Mouse (Mus musculus): ENCODE results near the gene Amigo2. TPM values are rescaled to one million over a fixed set of nuclear protein-coding genes. Genes with fewer than 3 reads are reported as not detected.
A peak's percentile ranks its signal among the peaks of the same experiment; 100 is the strongest.

Gene Amigo2
- polyA plus RNA-seq (2016; fragmentation: Nextera tagmentation; extraction: Ambion mirVana): 4.3 and 4.4 TPM in 2 replicates

- Histone ChIP-seq H3K9me3 (replicated peaks) (no peaks in the 10 kb centered on the region), H3K36me3 (no peaks in the 10 kb centered on the region), H3K4me3 (peak within 1 kb of the TSS; percentile 82), H3K4me1 (peaks cover 24% of the 10 kb centered on the region), H3K27ac (replicated peaks) (peak within 1 kb of the TSS; percentile 93), H3K27me3 (ENCODE audit: low read depth, poor library complexity, severe bottlenecking) (peaks cover 22% of the 10 kb centered on the region)
- DNase-seq (ENCODE audit: low spot score): peak; percentile 69
- WGBS: under 1% methylated on average over 97 of the region's 125 CpGs
Observed at GRCm38 (mm10) chr15:97246911-97247790, at the start of gene Amigo2, which contains the start of gene Pced1b. Amigo2 (minus strand) TSS chr15:97247287. Pced1b (plus strand) TSS chr15:97247107.

- WGBS: 86% methylated on average over 21 of the region's 21 CpGs
- Histone ChIP-seq H3K4me3 (no peak overlapping the region), H3K9me3 (replicated peaks) (no peaks in the 10 kb centered on the region), H3K27me3 (ENCODE audit: low read depth, poor library complexity, severe bottlenecking) (no peaks in the 10 kb centered on the region), H3K36me3 (0 out of 2 replicates have a peak, but pooled peaks cover 3% of the 10 kb centered on the region), H3K4me1 (0 out of 2 replicates have a peak, but pooled peaks cover 2% of the 10 kb centered on the region), H3K27ac (replicated peaks) (no peak overlapping the region)
- no peak for DNase-seq (ENCODE audit: low spot score)
Observed at GRCm38 (mm10) chr15:97291291-97292050, 44.4 kb upstream of the Amigo2 start.

- H3K9me3 ChIP-seq (replicated peaks): no peaks in the 10 kb centered on the region
- no peaks in the 10 kb centered on the region for H3K27me3 ChIP-seq (ENCODE audit: low read depth, poor library complexity, severe bottlenecking)
- no peak for DNase-seq (ENCODE audit: low spot score)
- WGBS: 94% methylated on average over 6 of the region's 6 CpGs
- no peak overlapping the region for H3K4me3 ChIP-seq
- 0 out of 2 replicates have a peak, but pooled peaks cover 2% of the 10 kb centered on the region for H3K4me1 ChIP-seq
- 0 out of 2 replicates have a peak, but pooled peaks cover 3% of the 10 kb centered on the region for H3K36me3 ChIP-seq
- H3K27ac ChIP-seq (replicated peaks): no peak overlapping the region
Observed at GRCm38 (mm10) chr15:97290351-97290750, 43.3 kb upstream of the Amigo2 start.

GRCm38 (mm10) chr15:97289176-97289575, 42.1 kb upstream of the Amigo2 start:
- 87% methylated on average over 4 of the region's 4 CpGs for WGBS

GRCm38 (mm10) chr15:97288690-97289089, 41.6 kb upstream of the Amigo2 start:
- Histone ChIP-seq H3K4me3 (no peak overlapping the region), H3K9me3 (replicated peaks) (no peaks in the 10 kb centered on the region), H3K27ac (replicated peaks) (no peak overlapping the region), H3K27me3 (ENCODE audit: low read depth, poor library complexity, severe bottlenecking) (no peaks in the 10 kb centered on the region), H3K36me3 (0 out of 2 replicates have a peak, but pooled peaks cover 3% of the 10 kb centered on the region), H3K4me1 (0 out of 2 replicates have a peak, but pooled peaks cover 2% of the 10 kb centered on the region)
- 85% methylated on average over 13 of the region's 13 CpGs for WGBS
- no peak for DNase-seq (ENCODE audit: low spot score)

More at GRCm38 (mm10) chr15:97289176-97289575, 42.1 kb upstream of the Amigo2 start:
- Histone ChIP-seq H3K9me3 (replicated peaks) (no peaks in the 10 kb centered on the region), H3K27me3 (ENCODE audit: low read depth, poor library complexity, severe bottlenecking) (no peaks in the 10 kb centered on the region), H3K4me1 (0 out of 2 replicates have a peak, but pooled peaks cover 2% of the 10 kb centered on the region), H3K36me3 (0 out of 2 replicates have a peak, but pooled peaks cover 3% of the 10 kb centered on the region), H3K4me3 (no peak overlapping the region), H3K27ac (replicated peaks) (no peak overlapping the region)
- DNase-seq (ENCODE audit: low spot score): no peak

GRCm38 (mm10) chr15:97287436-97288143, 40.5 kb upstream of the Amigo2 start:
- Histone ChIP-seq H3K27ac (replicated peaks) (no peak overlapping the region), H3K9me3 (replicated peaks) (no peaks in the 10 kb centered on the region), H3K4me3 (no peak overlapping the region), H3K36me3 (0 out of 2 replicates have a peak, but pooled peaks cover 3% of the 10 kb centered on the region), H3K4me1 (peaks cover 11% of the 10 kb centered on the region), H3K27me3 (ENCODE audit: low read depth, poor library complexity, severe bottlenecking) (no peaks in the 10 kb centered on the region)
- no peak for DNase-seq (ENCODE audit: low spot score)
- WGBS: 88% methylated on average over 5 of the region's 5 CpGs

GRCm38 (mm10) chr15:97286731-97287130, 39.6 kb upstream of the Amigo2 start:
- no peak overlapping the region for H3K27ac ChIP-seq (replicated peaks)
- WGBS: 80% methylated on average over 10 of the region's 10 CpGs
- H3K4me3 ChIP-seq: no peak overlapping the region
- 0 out of 2 replicates have a peak, but pooled peaks cover 2% of the 10 kb centered on the region for H3K36me3 ChIP-seq
- DNase-seq (ENCODE audit: low spot score): no peak
- no peaks in the 10 kb centered on the region for H3K9me3 ChIP-seq (replicated peaks)
- no peaks in the 10 kb centered on the region for H3K27me3 ChIP-seq (ENCODE audit: low read depth, poor library complexity, severe bottlenecking)
- peaks cover 19% of the 10 kb centered on the region for H3K4me1 ChIP-seq

GRCm38 (mm10) chr15:97285665-97286212, 38.7 kb upstream of the Amigo2 start:
- peaks cover 22% of the 10 kb centered on the region for H3K4me1 ChIP-seq
- no peak for DNase-seq (ENCODE audit: low spot score)
- no peak overlapping the region for H3K27ac ChIP-seq (replicated peaks)
- H3K4me3 ChIP-seq: no peak overlapping the region
- H3K36me3 ChIP-seq: no peaks in the 10 kb centered on the region
- WGBS: 94% methylated on average over 10 of the region's 10 CpGs
- H3K9me3 ChIP-seq (replicated peaks): no peaks in the 10 kb centered on the region
- H3K27me3 ChIP-seq (ENCODE audit: low read depth, poor library complexity, severe bottlenecking): no peaks in the 10 kb centered on the region

- Histone ChIP-seq H3K4me1 (peaks cover 26% of the 10 kb centered on the region), H3K36me3 (no peaks in the 10 kb centered on the region), H3K4me3 (no peak overlapping the region), H3K9me3 (replicated peaks) (no peaks in the 10 kb centered on the region), H3K27me3 (ENCODE audit: low read depth, poor library complexity, severe bottlenecking) (no peaks in the 10 kb centered on the region), H3K27ac (replicated peaks) (no peak overlapping the region)
- DNase-seq (ENCODE audit: low spot score): no peak
- 85% methylated on average over 5 of the region's 5 CpGs for WGBS
Observed at GRCm38 (mm10) chr15:97284201-97284600, 37.1 kb upstream of the Amigo2 start.

GRCm38 (mm10) chr15:97282572-97282881, 35.4 kb upstream of the Amigo2 start:
- DNase-seq (ENCODE audit: low spot score): no peak
- H3K36me3 ChIP-seq: no peaks in the 10 kb centered on the region
- no peaks in the 10 kb centered on the region for H3K9me3 ChIP-seq (replicated peaks)
- peaks cover 24% of the 10 kb centered on the region for H3K4me1 ChIP-seq
- WGBS: 56% methylated on average over 6 of the region's 6 CpGs
- H3K27ac ChIP-seq (replicated peaks): peak overlapping the region; percentile 57; the same call in 1 of the 2 replicates
- H3K4me3 ChIP-seq: no peak overlapping the region
- H3K27me3 ChIP-seq (ENCODE audit: low read depth, poor library complexity, severe bottlenecking): no peaks in the 10 kb centered on the region

- DNase-seq (ENCODE audit: low spot score): peak; percentile 25
- Histone ChIP-seq H3K36me3 (no peaks in the 10 kb centered on the region), H3K27ac (replicated peaks) (peak overlapping the region; percentile 57; the same call in 1 of the 2 replicates), H3K27me3 (ENCODE audit: low read depth, poor library complexity, severe bottlenecking) (no peaks in the 10 kb centered on the region), H3K4me1 (peaks cover 28% of the 10 kb centered on the region), H3K9me3 (replicated peaks) (no peaks in the 10 kb centered on the region), H3K4me3 (no peak overlapping the region)
- 69% methylated on average over 10 of the region's 10 CpGs for WGBS
Observed at GRCm38 (mm10) chr15:97281712-97282571, 34.9 kb upstream of the Amigo2 start.
